Mouse (Mus musculus): ENCODE measurements around the gene Cflar. TPM values are rescaled to one million over a fixed set of nuclear protein-coding genes. Genes with fewer than 3 reads are reported as not detected.
"Not testable (repeated sequence)": the region's sequence is repeated elsewhere in the genome, so short reads cannot be mapped to it uniquely, and the experiment has no call there.

Cflar gene
- polyA plus RNA-seq, 1 experiment from 2014 or later = 19.1 TPM

DNA sequence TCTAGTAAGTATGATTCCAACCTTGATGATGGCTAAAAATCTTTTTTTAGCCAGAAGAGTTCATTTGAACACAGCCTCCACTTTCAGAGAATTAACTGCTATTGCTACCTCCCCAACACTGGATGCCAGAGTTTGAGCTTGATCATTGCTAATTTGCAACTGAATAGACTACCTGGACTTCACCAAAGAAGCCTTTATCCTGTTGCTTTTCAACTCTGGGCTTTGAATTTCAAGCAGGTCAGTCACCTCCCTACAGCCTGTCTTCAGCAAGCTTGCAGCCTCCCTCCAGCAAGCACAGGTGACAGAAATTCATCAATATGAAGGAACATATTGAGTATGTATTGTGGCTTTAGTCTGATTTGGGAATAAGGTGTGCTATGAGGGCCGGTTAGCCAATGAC lies 21.9 kb upstream of the Cflar start:
- H3K9me3 ChIP-seq (ENCODE audit: control insufficient read depth, low read length) = no peaks in the 10 kb centered on the region
- ATAC-seq (ENCODE audit: low FRiP score) = no peak
- 78% methylated on average over 1 of the region's 1 CpGs for WGBS

GRCm38 (mm10) chr1:58690006-58690744 lies 21.1 kb upstream of the Cflar start:
- no peak overlapping the region for H3K4me2 ChIP-seq
- no peak for ATAC-seq (ENCODE audit: low FRiP score)
- H3K27ac ChIP-seq (ENCODE audit: low read depth, low read length) = no peak overlapping the region
- H3K4me1 ChIP-seq (ENCODE audit: control insufficient read depth, insufficient read depth, low read length) = no peaks in the 10 kb centered on the region
- H3K36me3 ChIP-seq (ENCODE audit: control insufficient read depth, insufficient read depth, low read length) = no peaks in the 10 kb centered on the region
- no peaks in the 10 kb centered on the region for H3K9me3 ChIP-seq (ENCODE audit: control insufficient read depth, low read length)
- no peaks in the 10 kb centered on the region for H3K27me3 ChIP-seq (ENCODE audit: control insufficient read depth, insufficient read depth, low read length)
- H3K4me3 ChIP-seq (ENCODE audit: low read depth, low read length) = no peak overlapping the region
- 74% methylated on average over 6 of the region's 6 CpGs for WGBS
- no peak for DNase-seq (ENCODE audit: low spot score, missing footprints)
- H3K9ac ChIP-seq (ENCODE audit: low read length) = no peak overlapping the region

More for the DNA sequence above, 21.9 kb upstream of the Cflar start:
- Histone ChIP-seq H3K27ac (ENCODE audit: low read depth, low read length) (no peak overlapping the region), H3K9ac (ENCODE audit: low read length) (no peak overlapping the region), H3K4me1 (ENCODE audit: control insufficient read depth, insufficient read depth, low read length) (no peaks in the 10 kb centered on the region), H3K4me2 (no peak overlapping the region), H3K27me3 (ENCODE audit: control insufficient read depth, insufficient read depth, low read length) (no peaks in the 10 kb centered on the region), H3K36me3 (ENCODE audit: control insufficient read depth, insufficient read depth, low read length) (no peaks in the 10 kb centered on the region), H3K4me3 (ENCODE audit: low read depth, low read length) (no peak overlapping the region)
- no peak for DNase-seq (ENCODE audit: low spot score, missing footprints)

DNA sequence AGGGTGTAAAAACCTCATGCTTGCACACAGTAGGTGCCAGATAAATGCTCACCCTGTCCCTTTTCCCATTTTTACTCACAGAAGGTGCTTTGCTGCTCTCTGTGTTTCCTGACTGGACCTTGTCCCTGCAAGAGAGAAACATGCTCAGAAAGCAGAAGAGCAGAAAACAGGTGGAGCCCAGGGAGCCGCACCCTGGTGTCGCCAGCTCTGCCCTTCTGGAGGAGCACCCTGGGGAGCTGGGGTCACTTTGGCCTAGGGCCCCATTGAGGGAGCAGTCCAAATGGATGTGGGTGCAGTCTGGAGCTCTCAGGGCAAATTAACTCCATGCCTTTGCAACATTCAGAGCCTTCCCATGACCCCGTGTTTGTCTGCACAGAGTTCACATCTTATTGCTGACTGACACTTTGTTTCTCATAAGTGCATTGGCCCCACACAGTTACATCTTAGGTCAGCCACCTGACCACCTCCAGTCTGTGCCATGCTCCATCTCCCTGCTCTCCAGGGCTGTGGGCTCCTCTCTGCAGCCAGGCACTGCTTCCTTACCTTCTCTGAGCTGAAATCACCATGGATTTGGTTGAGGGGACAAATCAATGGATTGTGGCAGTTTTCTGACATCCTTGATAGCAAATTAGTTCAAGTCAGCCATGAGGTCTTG lies 20.3 kb upstream of the Cflar start:
- H3K4me3 ChIP-seq (ENCODE audit: low read depth, low read length); DNase-seq (ENCODE audit: low spot score, missing footprints); ATAC-seq (ENCODE audit: low FRiP score); H3K36me3 ChIP-seq (ENCODE audit: control insufficient read depth, insufficient read depth, low read length); H3K4me2 ChIP-seq; H3K9ac ChIP-seq (ENCODE audit: low read length); H3K4me1 ChIP-seq (ENCODE audit: control insufficient read depth, insufficient read depth, low read length); H3K27ac ChIP-seq (ENCODE audit: low read depth, low read length); H3K27me3 ChIP-seq (ENCODE audit: control insufficient read depth, insufficient read depth, low read length); H3K9me3 ChIP-seq (ENCODE audit: control insufficient read depth, low read length): not testable (repeated sequence)
- WGBS = 78% methylated on average over 2 of the region's 3 CpGs

- not testable (repeated sequence) for ATAC-seq (ENCODE audit: low FRiP score); H3K4me2 ChIP-seq; H3K9ac ChIP-seq (ENCODE audit: low read length); H3K4me1 ChIP-seq (ENCODE audit: control insufficient read depth, insufficient read depth, low read length); H3K27me3 ChIP-seq (ENCODE audit: control insufficient read depth, insufficient read depth, low read length); DNase-seq (ENCODE audit: low spot score, missing footprints); H3K9me3 ChIP-seq (ENCODE audit: control insufficient read depth, low read length); H3K4me3 ChIP-seq (ENCODE audit: low read depth, low read length); H3K36me3 ChIP-seq (ENCODE audit: control insufficient read depth, insufficient read depth, low read length); H3K27ac ChIP-seq (ENCODE audit: low read depth, low read length)
- WGBS = 69% methylated on average over 1 of the region's 1 CpGs
These were observed 19.6 kb upstream of the Cflar start for GRCm38 (mm10) chr1:58691718-58692117.

DNA sequence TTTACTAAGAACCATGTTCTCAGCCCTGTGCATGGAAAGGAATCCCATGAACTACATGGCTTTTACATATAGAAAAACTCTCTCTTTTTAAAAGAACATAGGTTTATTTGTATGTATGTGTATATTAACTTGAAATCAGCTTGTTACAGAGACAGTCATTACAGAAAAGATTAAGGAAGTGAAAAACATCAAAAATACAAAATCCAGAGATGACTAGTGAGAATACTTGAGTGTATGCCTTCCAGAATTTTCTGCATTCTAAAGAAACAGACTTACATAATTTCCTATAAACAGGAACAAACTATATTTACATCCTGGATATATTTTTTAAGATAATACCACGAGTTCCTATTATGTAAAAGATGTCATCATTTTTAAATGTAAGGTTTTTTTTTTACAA lies 17.6 kb upstream of the Cflar start:
- no peak for DNase-seq (ENCODE audit: low spot score, missing footprints)
- ATAC-seq (ENCODE audit: low FRiP score) = no peak
- no peak overlapping the region for H3K4me2 ChIP-seq
- H3K9me3 ChIP-seq (ENCODE audit: control insufficient read depth, low read length) = no peaks in the 10 kb centered on the region
- WGBS = 86% methylated on average over 1 of the region's 1 CpGs
- H3K4me1 ChIP-seq (ENCODE audit: control insufficient read depth, insufficient read depth, low read length) = no peaks in the 10 kb centered on the region
- no peaks in the 10 kb centered on the region for H3K36me3 ChIP-seq (ENCODE audit: control insufficient read depth, insufficient read depth, low read length)
- no peak overlapping the region for H3K4me3 ChIP-seq (ENCODE audit: low read depth, low read length)
- no peak overlapping the region for H3K9ac ChIP-seq (ENCODE audit: low read length)
- H3K27ac ChIP-seq (ENCODE audit: low read depth, low read length) = no peak overlapping the region
- H3K27me3 ChIP-seq (ENCODE audit: control insufficient read depth, insufficient read depth, low read length) = no peaks in the 10 kb centered on the region

DNA sequence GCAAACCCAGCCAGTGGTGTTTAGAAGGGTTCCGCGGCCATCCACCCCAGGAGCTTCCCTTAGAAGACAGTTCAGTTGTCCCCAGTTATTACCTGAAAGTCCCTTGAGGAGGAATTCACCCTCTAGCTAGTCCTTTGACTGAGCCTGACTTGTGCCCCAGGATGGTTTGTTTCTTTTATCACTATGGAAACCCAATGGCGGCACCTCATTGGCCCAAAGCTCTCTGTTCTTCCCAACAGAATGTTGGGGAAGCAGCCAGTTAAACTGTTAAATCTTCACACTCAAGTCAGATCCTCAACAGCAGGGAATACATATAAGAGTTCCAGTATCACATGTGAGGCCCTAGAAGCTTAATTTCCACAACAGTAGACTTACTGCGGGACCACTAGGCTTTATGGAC lies 15.5 kb upstream of the Cflar start, which contains the start of gene Als2cr12:
Gene Als2cr12 (minus strand): TSS at position 180 of the 400 bp plus-strand sequence.
- not testable (repeated sequence) for H3K27me3 ChIP-seq (ENCODE audit: control insufficient read depth, insufficient read depth, low read length); H3K4me3 ChIP-seq (ENCODE audit: low read depth, low read length); H3K9me3 ChIP-seq (ENCODE audit: control insufficient read depth, low read length); H3K36me3 ChIP-seq (ENCODE audit: control insufficient read depth, insufficient read depth, low read length); H3K4me1 ChIP-seq (ENCODE audit: control insufficient read depth, insufficient read depth, low read length); H3K9ac ChIP-seq (ENCODE audit: low read length); ATAC-seq (ENCODE audit: low FRiP score); H3K27ac ChIP-seq (ENCODE audit: low read depth, low read length); DNase-seq (ENCODE audit: low spot score, missing footprints); H3K4me2 ChIP-seq
- 87% methylated on average over 4 of the region's 4 CpGs for WGBS

DNA sequence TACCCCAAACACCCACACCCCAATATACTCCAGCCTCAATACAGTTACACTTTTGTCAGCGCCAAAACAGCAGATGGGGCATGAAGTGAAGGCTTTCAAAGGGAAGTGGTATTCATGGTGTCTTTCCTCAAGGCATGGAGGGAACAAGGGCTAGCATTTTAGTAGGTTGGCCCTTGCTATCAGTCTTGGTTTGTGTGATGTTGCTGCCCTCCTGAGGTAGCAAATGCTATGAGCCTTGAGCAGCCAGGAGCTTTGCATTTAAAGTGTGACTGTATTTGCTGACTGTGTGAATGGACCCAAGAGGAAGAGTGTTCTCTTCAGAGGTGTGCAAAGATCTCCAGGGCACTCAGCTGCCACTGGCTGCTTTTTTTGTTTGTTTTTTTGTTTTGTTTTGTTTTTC lies 13.7 kb upstream of the Cflar start:
- H3K4me3 ChIP-seq (ENCODE audit: low read depth, low read length); H3K27me3 ChIP-seq (ENCODE audit: control insufficient read depth, insufficient read depth, low read length); H3K36me3 ChIP-seq (ENCODE audit: control insufficient read depth, insufficient read depth, low read length); H3K4me2 ChIP-seq; H3K9ac ChIP-seq (ENCODE audit: low read length); ATAC-seq (ENCODE audit: low FRiP score); H3K9me3 ChIP-seq (ENCODE audit: control insufficient read depth, low read length); DNase-seq (ENCODE audit: low spot score, missing footprints); H3K4me1 ChIP-seq (ENCODE audit: control insufficient read depth, insufficient read depth, low read length); H3K27ac ChIP-seq (ENCODE audit: low read depth, low read length): not testable (repeated sequence)
- WGBS = 47% methylated on average over 1 of the region's 1 CpGs

DNA sequence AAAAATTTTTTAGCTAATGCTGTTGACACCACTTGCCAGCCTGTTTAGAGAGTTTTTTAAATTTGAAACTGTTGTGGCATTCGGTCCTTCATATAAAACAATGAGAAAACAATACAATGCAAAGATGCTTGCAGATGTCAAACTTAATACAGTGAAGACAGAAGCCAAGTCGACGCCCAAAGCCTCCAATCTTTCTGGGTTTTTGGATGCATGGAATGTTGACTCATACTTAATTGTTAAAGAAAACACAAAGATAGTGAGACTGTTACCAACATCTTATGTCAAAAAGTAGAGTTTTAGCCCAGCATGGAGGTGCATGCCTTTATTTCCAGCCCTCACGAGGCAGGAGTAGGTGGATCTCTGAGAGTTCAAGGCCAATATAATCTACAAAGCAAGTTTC lies 12.5 kb upstream of the Cflar start:
- Histone ChIP-seq H3K4me1 (ENCODE audit: control insufficient read depth, insufficient read depth, low read length) (no peaks in the 10 kb centered on the region), H3K4me3 (ENCODE audit: low read depth, low read length) (no peak overlapping the region), H3K9me3 (ENCODE audit: control insufficient read depth, low read length) (no peaks in the 10 kb centered on the region), H3K9ac (ENCODE audit: low read length) (no peak overlapping the region), H3K4me2 (no peak overlapping the region), H3K27me3 (ENCODE audit: control insufficient read depth, insufficient read depth, low read length) (no peaks in the 10 kb centered on the region), H3K27ac (ENCODE audit: low read depth, low read length) (no peak overlapping the region), H3K36me3 (ENCODE audit: control insufficient read depth, insufficient read depth, low read length) (no peaks in the 10 kb centered on the region)
- DNase-seq (ENCODE audit: low spot score, missing footprints) (no peak), ATAC-seq (ENCODE audit: low FRiP score) (no peak)
- 84% methylated on average over 4 of the region's 4 CpGs for WGBS

DNA sequence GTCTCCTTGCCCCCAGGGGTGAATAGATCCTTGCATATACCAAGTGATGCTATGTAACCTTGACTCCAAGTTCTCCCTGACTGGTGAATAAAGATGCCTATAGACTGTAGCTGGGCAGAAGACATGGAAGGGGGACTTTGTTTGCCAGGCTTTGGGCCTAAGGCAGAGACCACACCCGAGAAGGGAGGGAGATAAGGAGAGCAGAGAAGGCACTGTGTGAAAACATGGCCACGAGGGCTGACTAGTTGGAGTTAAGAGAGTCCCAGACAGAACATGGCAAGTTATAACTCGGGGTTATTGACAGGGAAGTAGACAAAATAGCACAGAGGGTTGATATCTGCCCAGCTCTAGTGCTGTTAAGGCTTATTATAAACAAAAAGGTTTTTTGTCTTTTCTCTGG lies 11.3 kb upstream of the Cflar start:
- no peak for ATAC-seq (ENCODE audit: low FRiP score)
- no peaks in the 10 kb centered on the region for H3K27me3 ChIP-seq (ENCODE audit: control insufficient read depth, insufficient read depth, low read length)
- 72% methylated on average over 3 of the region's 3 CpGs for WGBS

More for the DNA sequence above, 11.3 kb upstream of the Cflar start:
- no peak overlapping the region for H3K4me3 ChIP-seq (ENCODE audit: low read depth, low read length)
- no peak for DNase-seq (ENCODE audit: low spot score, missing footprints)
- no peaks in the 10 kb centered on the region for H3K9me3 ChIP-seq (ENCODE audit: control insufficient read depth, low read length)
- H3K36me3 ChIP-seq (ENCODE audit: control insufficient read depth, insufficient read depth, low read length) = no peaks in the 10 kb centered on the region
- no peak overlapping the region for H3K4me2 ChIP-seq
- no peak overlapping the region for H3K9ac ChIP-seq (ENCODE audit: low read length)
- H3K27ac ChIP-seq (ENCODE audit: low read depth, low read length) = no peak overlapping the region
- no peaks in the 10 kb centered on the region for H3K4me1 ChIP-seq (ENCODE audit: control insufficient read depth, insufficient read depth, low read length)
